Mouse (Mus musculus): ENCODE measurements around the gene Trabd2b. TPM values are rescaled to one million over a fixed set of nuclear protein-coding genes. Genes with fewer than 3 reads are reported as not detected.

Gene Trabd2b
- 4.1 and 5.0 TPM in 2 replicates for polyA plus RNA-seq (2014; fragmentation: Nextera tagmentation; extraction: Ambion mirVana)

- 1% methylated on average over 48 of the region's 61 CpGs for WGBS
- Histone ChIP-seq H3K4me2 (replicated peaks; ENCODE audit: low read depth, low read length) (peak within 1 kb of the TSS; percentile 58), H3K27ac (ENCODE audit: low read depth, low read length) (peak within 1 kb of the TSS; percentile 65), H3K9ac (ENCODE audit: low read depth, low read length) (peak within 1 kb of the TSS; percentile 58), H3K27me3 (ENCODE audit: control insufficient read depth, insufficient read depth, low read length) (no peaks in the 10 kb centered on the region), H3K9me3 (ENCODE audit: control insufficient read depth, low read length) (no peaks in the 10 kb centered on the region), H3K36me3 (ENCODE audit: control insufficient read depth, insufficient read depth, low read length) (no peaks in the 10 kb centered on the region), H3K4me3 (ENCODE audit: low read length) (peak within 1 kb of the TSS; percentile 63), H3K4me1 (ENCODE audit: control insufficient read depth, insufficient read depth, low read length) (peaks cover 33% of the 10 kb centered on the region)
- peak; percentile 36 for ATAC-seq (ENCODE audit: low FRiP score, low TSS enrichment)
These were observed at the start of gene Trabd2b for GRCm38 (mm10) chr4:114406355-114407101. Gene Trabd2b, plus strand, starts transcription at chr4:114406724.

- no peak overlapping the region for H3K27ac ChIP-seq (ENCODE audit: low read depth, low read length)
- no peaks in the 10 kb centered on the region for H3K4me1 ChIP-seq (ENCODE audit: control insufficient read depth, insufficient read depth, low read length)
- H3K4me3 ChIP-seq (ENCODE audit: low read length) = no peak overlapping the region
- no peak for ATAC-seq (ENCODE audit: low FRiP score, low TSS enrichment)
- no peaks in the 10 kb centered on the region for H3K36me3 ChIP-seq (ENCODE audit: control insufficient read depth, insufficient read depth, low read length)
- no peak overlapping the region for H3K4me2 ChIP-seq (replicated peaks; ENCODE audit: low read depth, low read length)
- H3K27me3 ChIP-seq (ENCODE audit: control insufficient read depth, insufficient read depth, low read length) = no peaks in the 10 kb centered on the region
- 49% methylated on average over 4 of the region's 4 CpGs for WGBS
- no peak overlapping the region for H3K9ac ChIP-seq (ENCODE audit: low read depth, low read length)
- H3K9me3 ChIP-seq (ENCODE audit: control insufficient read depth, low read length) = no peaks in the 10 kb centered on the region
These were observed 49.1 kb upstream of the Trabd2b start for GRCm38 (mm10) chr4:114357420-114357819.

GRCm38 (mm10) chr4:114358874-114359273, 47.6 kb upstream of the Trabd2b start:
- H3K4me3 ChIP-seq (ENCODE audit: low read length) = no peak overlapping the region
- no peaks in the 10 kb centered on the region for H3K27me3 ChIP-seq (ENCODE audit: control insufficient read depth, insufficient read depth, low read length)
- no peak overlapping the region for H3K4me2 ChIP-seq (replicated peaks; ENCODE audit: low read depth, low read length)
- H3K9me3 ChIP-seq (ENCODE audit: control insufficient read depth, low read length) = no peaks in the 10 kb centered on the region
- H3K36me3 ChIP-seq (ENCODE audit: control insufficient read depth, insufficient read depth, low read length) = no peaks in the 10 kb centered on the region
- no peak overlapping the region for H3K27ac ChIP-seq (ENCODE audit: low read depth, low read length)
- no peak overlapping the region for H3K9ac ChIP-seq (ENCODE audit: low read depth, low read length)
- no peaks in the 10 kb centered on the region for H3K4me1 ChIP-seq (ENCODE audit: control insufficient read depth, insufficient read depth, low read length)
- 80% methylated on average over 2 of the region's 2 CpGs for WGBS
- ATAC-seq (ENCODE audit: low FRiP score, low TSS enrichment) = no peak

- ATAC-seq (ENCODE audit: low FRiP score, low TSS enrichment) = no peak
- Histone ChIP-seq H3K9me3 (ENCODE audit: control insufficient read depth, low read length) (no peaks in the 10 kb centered on the region), H3K36me3 (ENCODE audit: control insufficient read depth, insufficient read depth, low read length) (no peaks in the 10 kb centered on the region), H3K27ac (ENCODE audit: low read depth, low read length) (no peak overlapping the region), H3K9ac (ENCODE audit: low read depth, low read length) (no peak overlapping the region), H3K27me3 (ENCODE audit: control insufficient read depth, insufficient read depth, low read length) (no peaks in the 10 kb centered on the region), H3K4me1 (ENCODE audit: control insufficient read depth, insufficient read depth, low read length) (no peaks in the 10 kb centered on the region), H3K4me2 (replicated peaks; ENCODE audit: low read depth, low read length) (no peak overlapping the region), H3K4me3 (ENCODE audit: low read length) (no peak overlapping the region)
- WGBS = 91% methylated on average over 1 of the region's 1 CpGs
These were observed 46.7 kb upstream of the Trabd2b start for GRCm38 (mm10) chr4:114359818-114360217.

GRCm38 (mm10) chr4:114361336-114361735, 45.2 kb upstream of the Trabd2b start:
- H3K4me1 ChIP-seq (ENCODE audit: control insufficient read depth, insufficient read depth, low read length) = no peaks in the 10 kb centered on the region
- H3K9ac ChIP-seq (ENCODE audit: low read depth, low read length) = no peak overlapping the region
- no peak overlapping the region for H3K4me3 ChIP-seq (ENCODE audit: low read length)
- H3K27ac ChIP-seq (ENCODE audit: low read depth, low read length) = no peak overlapping the region
- no peak for ATAC-seq (ENCODE audit: low FRiP score, low TSS enrichment)
- H3K36me3 ChIP-seq (ENCODE audit: control insufficient read depth, insufficient read depth, low read length) = no peaks in the 10 kb centered on the region
- WGBS = 65% methylated on average over 2 of the region's 2 CpGs
- H3K9me3 ChIP-seq (ENCODE audit: control insufficient read depth, low read length) = no peaks in the 10 kb centered on the region
- no peak overlapping the region for H3K4me2 ChIP-seq (replicated peaks; ENCODE audit: low read depth, low read length)
- H3K27me3 ChIP-seq (ENCODE audit: control insufficient read depth, insufficient read depth, low read length) = no peaks in the 10 kb centered on the region

- no peaks in the 10 kb centered on the region for H3K36me3 ChIP-seq (ENCODE audit: control insufficient read depth, insufficient read depth, low read length)
- no peak overlapping the region for H3K4me3 ChIP-seq (ENCODE audit: low read length)
- 69% methylated on average over 4 of the region's 4 CpGs for WGBS
- H3K9me3 ChIP-seq (ENCODE audit: control insufficient read depth, low read length) = no peaks in the 10 kb centered on the region
- H3K4me1 ChIP-seq (ENCODE audit: control insufficient read depth, insufficient read depth, low read length) = no peaks in the 10 kb centered on the region
- H3K27ac ChIP-seq (ENCODE audit: low read depth, low read length) = no peak overlapping the region
- no peak overlapping the region for H3K9ac ChIP-seq (ENCODE audit: low read depth, low read length)
- H3K4me2 ChIP-seq (replicated peaks; ENCODE audit: low read depth, low read length) = no peak overlapping the region
- ATAC-seq (ENCODE audit: low FRiP score, low TSS enrichment) = no peak
- H3K27me3 ChIP-seq (ENCODE audit: control insufficient read depth, insufficient read depth, low read length) = no peaks in the 10 kb centered on the region
These were observed 41.5 kb upstream of the Trabd2b start for GRCm38 (mm10) chr4:114365000-114365399.

GRCm38 (mm10) chr4:114365595-114365994, 40.9 kb upstream of the Trabd2b start:
- no peak overlapping the region for H3K4me3 ChIP-seq (ENCODE audit: low read length)
- H3K27me3 ChIP-seq (ENCODE audit: control insufficient read depth, insufficient read depth, low read length) = no peaks in the 10 kb centered on the region
- no peak overlapping the region for H3K4me2 ChIP-seq (replicated peaks; ENCODE audit: low read depth, low read length)
- no peak overlapping the region for H3K27ac ChIP-seq (ENCODE audit: low read depth, low read length)
- no peak overlapping the region for H3K9ac ChIP-seq (ENCODE audit: low read depth, low read length)
- no peaks in the 10 kb centered on the region for H3K36me3 ChIP-seq (ENCODE audit: control insufficient read depth, insufficient read depth, low read length)
- no peaks in the 10 kb centered on the region for H3K4me1 ChIP-seq (ENCODE audit: control insufficient read depth, insufficient read depth, low read length)
- no peak for ATAC-seq (ENCODE audit: low FRiP score, low TSS enrichment)
- H3K9me3 ChIP-seq (ENCODE audit: control insufficient read depth, low read length) = no peaks in the 10 kb centered on the region

- no peak overlapping the region for H3K27ac ChIP-seq (ENCODE audit: low read depth, low read length)
- WGBS = 40% methylated on average over 2 of the region's 2 CpGs
- no peak overlapping the region for H3K9ac ChIP-seq (ENCODE audit: low read depth, low read length)
- H3K4me3 ChIP-seq (ENCODE audit: low read length) = no peak overlapping the region
- no peaks in the 10 kb centered on the region for H3K36me3 ChIP-seq (ENCODE audit: control insufficient read depth, insufficient read depth, low read length)
- H3K4me1 ChIP-seq (ENCODE audit: control insufficient read depth, insufficient read depth, low read length) = no peaks in the 10 kb centered on the region
- H3K27me3 ChIP-seq (ENCODE audit: control insufficient read depth, insufficient read depth, low read length) = no peaks in the 10 kb centered on the region
- no peak for ATAC-seq (ENCODE audit: low FRiP score, low TSS enrichment)
- no peak overlapping the region for H3K4me2 ChIP-seq (replicated peaks; ENCODE audit: low read depth, low read length)
- H3K9me3 ChIP-seq (ENCODE audit: control insufficient read depth, low read length) = no peaks in the 10 kb centered on the region
These were observed 39.5 kb upstream of the Trabd2b start for GRCm38 (mm10) chr4:114367005-114367404.

GRCm38 (mm10) chr4:114367840-114368239, 38.7 kb upstream of the Trabd2b start:
- no peak overlapping the region for H3K4me2 ChIP-seq (replicated peaks; ENCODE audit: low read depth, low read length)
- H3K27me3 ChIP-seq (ENCODE audit: control insufficient read depth, insufficient read depth, low read length) = no peaks in the 10 kb centered on the region
- no peak for ATAC-seq (ENCODE audit: low FRiP score, low TSS enrichment)
- no peaks in the 10 kb centered on the region for H3K36me3 ChIP-seq (ENCODE audit: control insufficient read depth, insufficient read depth, low read length)
- no peaks in the 10 kb centered on the region for H3K4me1 ChIP-seq (ENCODE audit: control insufficient read depth, insufficient read depth, low read length)
- WGBS = 63% methylated on average over 7 of the region's 7 CpGs
- no peak overlapping the region for H3K4me3 ChIP-seq (ENCODE audit: low read length)
- H3K9me3 ChIP-seq (ENCODE audit: control insufficient read depth, low read length) = no peaks in the 10 kb centered on the region
- no peak overlapping the region for H3K27ac ChIP-seq (ENCODE audit: low read depth, low read length)
- no peak overlapping the region for H3K9ac ChIP-seq (ENCODE audit: low read depth, low read length)
